Mouse (Mus musculus): ENCODE measurements around the gene Foxn1.

DNA sequence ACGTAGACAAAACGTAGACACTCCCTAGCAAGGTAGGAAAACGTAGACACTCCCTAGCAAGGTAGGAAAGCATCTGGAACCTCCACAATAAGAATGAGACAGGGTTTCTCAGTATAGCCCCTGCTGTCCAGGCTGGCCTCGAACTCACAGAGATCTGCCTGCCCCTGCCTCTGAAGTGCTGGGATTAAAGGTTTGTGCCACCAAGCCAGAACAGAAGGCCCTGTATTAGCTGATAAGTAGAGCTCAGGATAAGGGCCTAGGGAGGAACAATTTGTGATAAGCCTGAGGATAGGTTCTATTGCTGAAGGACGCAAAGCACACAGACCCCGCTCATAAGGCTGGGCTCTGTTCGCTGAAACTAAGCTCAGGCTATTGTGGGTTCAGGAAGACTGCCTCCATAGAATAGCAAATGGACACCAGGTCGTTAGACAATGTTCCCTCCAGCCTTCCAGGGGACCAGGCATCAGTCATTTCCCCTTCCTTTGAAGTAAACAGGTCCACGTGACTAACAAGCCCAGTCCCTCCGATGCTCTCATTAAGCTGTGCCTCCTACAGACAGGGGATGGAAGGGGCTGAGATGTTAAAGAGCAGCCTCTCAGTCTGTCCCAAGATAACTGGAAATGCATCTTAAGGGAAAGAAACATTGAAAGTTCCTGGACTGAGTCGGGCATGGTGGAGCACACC is 44.0 kb upstream of the Foxn1 start:
- no peak for TF ChIP-seq CTCF (IDR thresholded peaks at IDR 0.05; ENCODE audit: extremely low read depth, insufficient read length, insufficient replicate concordance, low read depth, low read length)
- no peak; the same call in 1 of the 2 replicates for TF ChIP-seq POLR2A (IDR thresholded peaks at IDR 0.05; ENCODE audit: low read depth, low read length)
